ENCODE assay signal across 27 mouse cellular contexts in genomic region chr1:158414198-158414597, GRCm38 (mm10). TPM values are rescaled to one million over a fixed set of nuclear protein-coding genes. Genes with fewer than 3 reads are reported as not detected.
"Had no signal": no experiment of that assay in that cellular context is flagged by ENCODE, and none has a peak within 500 bp of the region (broad histone marks: within the 10 kb centered on the region; RNA-seq: fewer than 3 reads in every experiment).

No protein-coding gene starts in this region.

- DNase-seq: gastrocnemius, postnatal 14 days; gastrocnemius, postnatal 36 days; heart, adult 11 months; heart, adult 2 months; heart, postnatal 14 days; heart, postnatal 36 days; kidney, adult 11 months; kidney, adult 2 months; kidney, adult 9 months; kidney, postnatal 14 days; kidney, postnatal 36 days; layer of hippocampus, adult 9-11 months; layer of hippocampus, postnatal 36 days; left cerebral cortex, postnatal 4 days had no signal

- H3K4me2 ChIP-seq: heart, embryonic 11.5 days; heart, embryonic 13.5 days; heart, embryonic 15.5 days; hindbrain, embryonic 13.5 days; hindbrain, embryonic 15.5 days; kidney, embryonic 15.5 days; limb, embryonic 13.5 days; limb, embryonic 15.5 days; liver, embryonic 12.5 days had no signal

- H3K4me1 ChIP-seq: heart, embryonic 13.5 days; heart, embryonic 15.5 days; kidney, embryonic 15.5 days; limb, embryonic 13.5 days; limb, embryonic 15.5 days; liver, embryonic 12.5 days had no signal

- H3K9ac ChIP-seq: heart, embryonic 13.5 days; heart, embryonic 15.5 days; hindbrain, embryonic 13.5 days; hindbrain, embryonic 15.5 days; kidney, embryonic 15.5 days; limb, embryonic 13.5 days; limb, embryonic 15.5 days; liver, embryonic 12.5 days had no signal

- H3K27ac ChIP-seq: heart, adult 2 months; heart, embryonic 13.5 days; heart, embryonic 15.5 days; hindbrain, embryonic 13.5 days; hindbrain, embryonic 15.5 days; hindbrain, postnatal 0 days; kidney, embryonic 15.5 days; kidney, postnatal 0 days; limb, embryonic 13.5 days; limb, embryonic 15.5 days; liver, embryonic 12.5 days had no signal

- ATAC-seq: hindbrain, postnatal 0 days; intestine, embryonic 16.5 days; liver, embryonic 12.5 days had no signal

- H3K36me3 ChIP-seq: heart, embryonic 13.5 days; heart, embryonic 15.5 days; hindbrain, embryonic 13.5 days; hindbrain, embryonic 15.5 days; kidney, embryonic 15.5 days; limb, embryonic 13.5 days; limb, embryonic 15.5 days; liver, embryonic 12.5 days had no signal

- H3K27me3 ChIP-seq: heart, embryonic 13.5 days; heart, embryonic 15.5 days; hindbrain, embryonic 13.5 days; hindbrain, embryonic 15.5 days; kidney, embryonic 15.5 days; limb, embryonic 13.5 days; limb, embryonic 15.5 days; liver, embryonic 12.5 days had no signal

- H3K4me3 ChIP-seq: heart, adult 2 months; heart, embryonic 13.5 days; heart, embryonic 15.5 days; hindbrain, embryonic 13.5 days; hindbrain, embryonic 15.5 days; kidney, embryonic 15.5 days; limb, embryonic 13.5 days; limb, embryonic 15.5 days; liver, embryonic 12.5 days had no signal

- H3K9me3 ChIP-seq: heart, embryonic 13.5 days; heart, embryonic 15.5 days; hindbrain, embryonic 13.5 days; hindbrain, embryonic 15.5 days; kidney, embryonic 15.5 days; limb, embryonic 13.5 days; limb, embryonic 15.5 days; liver, embryonic 12.5 days had no signal

RNA-seq across cellular contexts. Expression of gene Brinp2, which starts 58.1 kb away (rescaled TPM):
- polyA plus RNA-seq: liver, adult 2 months had no signal
